Mouse (Mus musculus): ENCODE data around the gene Gm10799. TPM values are rescaled to one million over a fixed set of nuclear protein-coding genes. Genes with fewer than 3 reads are reported as not detected.

Gene Gm10799
- not detected for polyA plus RNA-seq (2014; fragmentation: Illumina TruSeq; extraction: RNeasy Lipid Tissue Mini Kit (QIAGEN cat#74804); ENCODE audit: low replicate concordance)

DNA sequence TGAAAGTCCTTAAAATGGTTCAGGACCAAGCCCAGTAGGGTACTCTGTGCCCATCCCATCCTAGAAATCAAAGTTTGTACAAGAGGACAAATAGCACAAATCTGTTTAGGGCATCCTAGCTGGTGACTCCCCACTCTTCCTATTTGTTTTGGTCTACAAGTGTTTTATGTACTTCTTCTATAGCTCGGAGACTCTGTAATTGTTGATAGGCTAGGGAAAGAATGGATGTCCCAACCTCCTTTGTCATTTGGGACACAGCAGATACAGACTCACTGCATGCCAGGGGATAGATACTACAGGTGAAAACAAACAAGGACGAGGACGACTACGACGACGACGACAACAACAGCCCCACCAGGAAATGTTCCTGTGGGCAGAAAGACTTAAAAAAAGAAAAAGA, at the start of gene Gm10799:
Gene Gm10799 (minus strand): TSS at position 101 of the 400 bp plus-strand sequence.

DNA sequence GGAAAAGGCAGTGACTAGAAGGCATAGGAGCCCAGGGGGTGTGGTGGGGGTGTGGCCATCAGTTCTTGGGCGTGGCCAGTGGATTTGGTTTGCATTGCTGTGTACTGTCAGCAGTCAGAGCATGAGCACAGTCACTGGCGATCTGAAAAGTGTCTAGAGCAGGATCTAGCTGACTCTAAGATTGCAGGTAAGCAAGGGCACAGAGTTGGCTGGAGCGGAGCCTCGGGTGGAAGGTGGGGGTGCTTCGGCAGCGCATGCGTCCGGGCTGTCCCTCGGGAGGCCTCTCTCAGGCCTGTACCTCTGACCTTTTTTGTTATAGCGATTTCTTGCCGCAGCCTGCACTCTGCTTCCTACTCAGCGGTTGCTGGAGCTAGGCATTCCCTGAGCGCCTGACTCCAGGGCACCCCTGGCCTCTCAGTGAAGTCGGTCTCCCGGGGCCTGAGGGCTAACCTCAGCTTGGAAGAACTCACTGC, 27.4 kb upstream of the Gm10799 start, which contains the start of gene Cd59a:
Gene Cd59a (plus strand): TSS at position 61 of the 473 bp plus-strand sequence.

DNA sequence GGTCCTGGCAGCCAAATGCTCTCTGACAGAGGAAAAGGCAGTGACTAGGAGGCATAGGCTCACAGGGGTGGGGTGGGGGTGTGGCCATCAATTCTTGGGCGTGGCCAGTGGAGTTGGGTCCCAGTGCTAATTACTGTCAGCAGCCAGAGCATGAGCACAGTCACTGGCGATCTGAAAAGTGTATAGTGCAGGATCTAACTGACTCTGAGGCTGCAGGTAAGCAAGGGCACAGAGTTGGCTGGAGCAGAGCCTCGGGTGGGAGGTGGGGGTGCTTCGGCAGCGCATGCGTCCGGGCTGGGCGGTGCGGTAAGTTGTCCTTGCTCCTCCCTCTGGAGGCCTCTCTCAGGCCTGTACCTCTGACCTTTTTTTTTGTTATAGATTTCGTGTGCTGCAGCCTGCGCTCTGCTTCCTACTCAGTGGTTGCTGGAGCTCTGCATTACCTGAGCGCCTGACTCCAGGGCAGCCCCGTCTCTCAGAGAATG, 1.4 kb upstream of the Gm10799 start, which contains the start of gene Cd59b:
Gene Cd59b (plus strand): TSS at position 146 of the 482 bp plus-strand sequence.

DNA sequence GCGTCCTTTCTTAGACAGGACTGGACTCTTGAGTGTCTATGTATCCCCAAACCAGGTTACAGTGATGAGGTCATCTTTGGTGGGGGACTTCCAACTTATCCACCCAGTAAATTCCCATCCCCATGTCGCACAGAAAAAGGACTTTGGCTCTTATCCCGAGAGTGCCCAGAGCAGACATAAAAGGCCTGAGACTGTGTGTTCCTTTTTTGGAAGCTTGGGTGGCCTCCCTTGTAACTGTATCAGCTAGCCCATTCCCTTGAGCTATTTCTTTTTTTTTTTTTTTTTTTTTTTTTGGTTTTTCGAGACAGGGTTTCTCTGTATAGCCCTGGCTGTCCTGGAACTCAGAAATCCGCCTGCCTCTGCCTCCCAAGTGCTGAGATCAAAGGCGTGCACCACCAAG, 2.8 kb downstream of the Gm10799 start, which contains the start of gene Gm10912:
Gene Gm10912 (plus strand): TSS at position 301 of the 400 bp plus-strand sequence.

DNA sequence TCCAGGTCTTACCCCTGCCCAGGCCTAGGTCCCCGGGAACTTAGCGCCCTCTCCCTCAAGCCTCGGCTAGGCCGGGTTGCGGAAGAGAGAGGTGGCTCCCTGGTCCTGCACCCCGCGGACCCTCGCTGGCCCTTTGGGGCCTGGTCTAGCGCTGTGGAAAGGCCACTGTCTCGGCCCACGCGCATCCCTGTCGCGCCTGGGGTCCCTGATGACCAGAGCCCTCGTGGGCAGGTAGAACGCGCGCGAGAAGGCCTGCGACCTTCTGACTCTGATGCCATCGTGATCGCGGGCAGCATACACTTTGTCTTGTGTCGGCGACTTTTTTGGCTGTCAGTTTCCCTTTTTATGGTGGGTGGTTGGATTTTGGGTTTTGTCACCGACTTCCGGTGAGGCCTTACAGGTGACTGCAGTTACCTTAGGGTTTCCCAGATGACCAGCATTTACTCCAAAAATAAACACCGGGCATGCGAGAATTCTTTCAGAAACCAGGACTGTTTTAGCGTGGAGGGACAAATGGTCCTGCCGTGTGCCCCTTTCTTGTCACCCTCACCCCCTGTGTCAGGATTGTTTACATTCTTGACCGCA, 40.1 kb downstream of the Gm10799 start, which contains the start of gene 4931422A03Rik:
Gene 4931422A03Rik (minus strand): TSS at position 223 of the 585 bp plus-strand sequence.

DNA sequence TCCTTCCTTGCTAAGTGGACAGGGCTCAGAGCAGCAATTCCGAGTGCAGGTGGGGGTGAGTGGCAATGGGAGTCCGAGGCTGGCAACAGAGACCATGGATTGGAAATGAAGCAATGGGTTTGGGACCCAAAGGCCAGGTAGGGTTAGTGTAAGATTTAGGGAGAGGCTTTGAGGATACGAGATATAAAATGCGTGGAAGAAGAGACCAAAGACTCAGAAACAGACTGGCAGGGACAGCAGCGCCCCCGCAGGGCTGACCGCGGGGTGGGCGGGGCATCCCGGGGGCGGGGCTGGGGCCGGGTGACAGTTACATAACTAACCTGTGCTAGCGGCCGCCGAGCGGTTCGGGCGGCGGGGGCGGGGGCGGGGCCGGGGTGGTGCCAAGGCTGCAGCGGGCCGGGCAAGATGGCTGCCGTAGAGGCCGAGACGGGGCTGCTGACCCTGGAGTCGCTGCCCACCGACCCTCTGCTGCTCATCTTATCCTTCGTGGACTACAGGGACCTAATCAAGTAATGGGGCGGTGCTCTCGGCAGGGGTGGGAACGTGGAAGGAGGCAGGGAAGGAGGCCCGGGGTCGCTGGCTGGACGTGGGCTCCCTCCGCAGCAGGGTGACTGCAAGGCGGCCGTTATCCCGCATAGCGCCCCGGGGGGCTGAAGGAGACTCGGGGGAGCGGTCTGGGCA, 40.8 kb downstream of the Gm10799 start, which contains the start of gene Fbxo3:
Gene Fbxo3 (plus strand): TSS at position 264 of the 681 bp plus-strand sequence.

Other genes with a start within 250 kb of the Gm10799 start
- gene Lmo2, start 110.6 kb downstream of the Gm10799 start, polyA plus RNA-seq (2014; fragmentation: Illumina TruSeq; extraction: RNeasy Lipid Tissue Mini Kit (QIAGEN cat#74804); ENCODE audit: low replicate concordance) = 13.8 TPM
- 75.2 TPM for gene Fbxo3, start 40.8 kb downstream of the Gm10799 start, polyA plus RNA-seq (2014; fragmentation: Illumina TruSeq; extraction: RNeasy Lipid Tissue Mini Kit (QIAGEN cat#74804); ENCODE audit: low replicate concordance)
- gene 4931422A03Rik, start 40.2 kb downstream of the Gm10799 start, polyA plus RNA-seq (2014; fragmentation: Illumina TruSeq; extraction: RNeasy Lipid Tissue Mini Kit (QIAGEN cat#74804); ENCODE audit: low replicate concordance) = not detected
- not detected for gene Gm10912, start 2.7 kb downstream of the Gm10799 start, polyA plus RNA-seq (2014; fragmentation: Illumina TruSeq; extraction: RNeasy Lipid Tissue Mini Kit (QIAGEN cat#74804); ENCODE audit: low replicate concordance)
- gene Cd59b, start 1.3 kb upstream of the Gm10799 start, polyA plus RNA-seq (2014; fragmentation: Illumina TruSeq; extraction: RNeasy Lipid Tissue Mini Kit (QIAGEN cat#74804); ENCODE audit: low replicate concordance) = 3.0 TPM
- gene Cd59a, start 27.3 kb upstream of the Gm10799 start, polyA plus RNA-seq (2014; fragmentation: Illumina TruSeq; extraction: RNeasy Lipid Tissue Mini Kit (QIAGEN cat#74804); ENCODE audit: low replicate concordance) = 26.8 TPM
- not detected for gene A930018P22Rik, start 54.2 kb upstream of the Gm10799 start, polyA plus RNA-seq (2014; fragmentation: Illumina TruSeq; extraction: RNeasy Lipid Tissue Mini Kit (QIAGEN cat#74804); ENCODE audit: low replicate concordance)